Mouse (Mus musculus): ENCODE results near the gene Naa30.

Gene Naa30

GRCm38 (mm10) chr14:49226471-49226870, 54.4 kb downstream of the Naa30 start:
- DNase-seq (ENCODE audit: low read depth, low spot score) = no peak

GRCm38 (mm10) chr14:49226986-49227385, 55.0 kb downstream of the Naa30 start:
- DNase-seq (ENCODE audit: low read depth, low spot score) = no peak

DNA sequence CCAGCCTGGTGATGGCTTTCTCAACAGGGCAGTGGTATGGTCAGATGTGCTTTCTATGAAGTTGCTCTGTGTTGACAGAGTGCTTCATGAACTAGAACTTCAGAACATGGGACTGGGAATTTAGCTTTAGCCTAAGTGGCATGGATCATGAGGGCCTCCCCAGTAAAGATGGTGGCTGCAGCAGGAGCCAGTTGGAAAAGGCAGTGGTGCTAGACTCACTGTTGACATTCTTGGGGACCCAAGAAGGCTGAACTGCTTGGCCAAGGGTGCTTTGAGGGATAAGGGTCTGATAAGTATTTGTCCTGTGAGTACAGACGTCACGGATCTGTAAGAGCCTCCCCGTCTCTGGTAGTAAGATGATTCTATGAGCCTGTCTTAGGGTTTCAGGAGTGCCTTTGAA, 59.8 kb downstream of the Naa30 start:
- no peak for DNase-seq (ENCODE audit: low read depth, low spot score)

GRCm38 (mm10) chr14:49234788-49235515, 62.9 kb downstream of the Naa30 start:
- DNase-seq (ENCODE audit: low read depth, low spot score) = peak; percentile 36

- DNase-seq (ENCODE audit: low read depth, low spot score) = peak; percentile 9
Measured at GRCm38 (mm10) chr14:49238206-49238605, 66.2 kb downstream of the Naa30 start.

Measured in retina, adult 2 months (tissue).